Mouse (Mus musculus): ENCODE measurements around the gene Ins2. TPM values are rescaled to one million over a fixed set of nuclear protein-coding genes. Genes with fewer than 3 reads are reported as not detected.

The Ins2 gene
- polyA plus RNA-seq, 1 experiment from 2014 or later, result not detected

- H3K36me3 ChIP-seq (ENCODE audit: insufficient read depth, low read length), result no peaks in the 10 kb centered on the region
- WGBS, result 51% methylated on average over 5 of the region's 5 CpGs
- H3K4me1 ChIP-seq (replicated peaks; ENCODE audit: insufficient read depth, low read length), result no peaks in the 10 kb centered on the region
- ATAC-seq (replicated peaks; ENCODE audit: low FRiP score, low read depth), result no peak
- H3K9me3 ChIP-seq (replicated peaks; ENCODE audit: low read length), result no peaks in the 10 kb centered on the region
- no peak overlapping the region for H3K4me2 ChIP-seq (ENCODE audit: low read length)
- DNase-seq (ENCODE audit: low spot score), result no peak
- H3K27me3 ChIP-seq (ENCODE audit: insufficient read depth, low read length), result no peaks in the 10 kb centered on the region
- H3K4me3 ChIP-seq (replicated peaks; ENCODE audit: low read depth, low read length), result no peak overlapping the region
- no peak overlapping the region for H3K27ac ChIP-seq
- no peak overlapping the region for H3K9ac ChIP-seq (ENCODE audit: low read depth, low read length)
- no peak for TF ChIP-seq CTCF (IDR thresholded peaks at IDR 0.05; ENCODE audit: low read depth)
Measured at GRCm38 (mm10) chr7:142645045-142645444, 98.1 kb downstream of the Ins2 start.

DNA sequence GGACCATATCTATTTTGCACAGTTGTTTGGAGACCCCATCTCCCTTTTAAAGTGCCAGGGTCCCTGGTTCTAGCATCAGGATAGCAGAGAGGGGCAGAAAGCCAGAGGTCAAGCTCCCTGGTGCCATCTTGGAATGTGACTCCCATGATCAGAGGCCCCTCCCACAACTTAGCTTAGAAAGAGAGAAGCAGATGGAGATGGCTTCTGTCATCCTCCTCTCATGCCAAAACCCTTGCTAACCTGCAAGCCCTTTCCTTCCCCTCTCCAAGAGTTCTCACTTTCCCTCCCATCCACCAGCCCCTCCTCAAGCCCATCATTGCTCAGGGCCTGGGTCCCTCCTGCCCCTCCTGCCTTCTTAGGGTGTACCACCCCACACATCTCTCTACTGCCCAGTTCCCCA, 107.0 kb downstream of the Ins2 start:
- no peak overlapping the region for H3K4me3 ChIP-seq (replicated peaks; ENCODE audit: low read depth, low read length)
- H3K27ac ChIP-seq, result no peak overlapping the region
- H3K36me3 ChIP-seq (ENCODE audit: insufficient read depth, low read length), result no peaks in the 10 kb centered on the region
- H3K27me3 ChIP-seq (ENCODE audit: insufficient read depth, low read length), result no peaks in the 10 kb centered on the region
- no peaks in the 10 kb centered on the region for H3K4me1 ChIP-seq (replicated peaks; ENCODE audit: insufficient read depth, low read length)
- H3K4me2 ChIP-seq (ENCODE audit: low read length), result no peak overlapping the region
- H3K9me3 ChIP-seq (replicated peaks; ENCODE audit: low read length), result no peaks in the 10 kb centered on the region
- no peak for ATAC-seq (replicated peaks; ENCODE audit: low FRiP score, low read depth)
- no peak for TF ChIP-seq CTCF (IDR thresholded peaks at IDR 0.05; ENCODE audit: low read depth)
- no peak overlapping the region for H3K9ac ChIP-seq (ENCODE audit: low read depth, low read length)
- DNase-seq (ENCODE audit: low spot score), result no peak

DNA sequence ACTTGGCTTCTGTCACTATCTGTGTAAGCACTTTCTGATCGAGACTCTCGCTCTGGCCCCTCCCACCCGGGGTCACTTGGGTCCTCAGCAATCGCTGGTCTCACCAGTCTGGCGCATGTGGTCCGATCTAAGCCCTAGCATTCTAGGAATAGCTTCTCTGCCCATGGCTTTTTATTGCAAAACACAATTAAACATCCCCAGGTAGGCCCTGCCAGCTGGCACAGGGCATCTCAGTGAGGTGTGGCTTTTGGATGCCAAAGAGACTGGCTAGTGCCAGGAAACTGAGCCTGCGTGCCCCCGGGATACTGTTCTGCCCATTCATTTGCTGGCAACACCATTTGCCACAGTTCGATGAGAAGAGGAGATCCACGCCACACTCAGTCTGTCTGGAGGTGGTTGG, 112.5 kb downstream of the Ins2 start:
- DNase-seq (ENCODE audit: low spot score) (no peak), ATAC-seq (replicated peaks; ENCODE audit: low FRiP score, low read depth) (no peak)
- no peak for TF ChIP-seq CTCF (IDR thresholded peaks at IDR 0.05; ENCODE audit: low read depth)
- H3K27ac ChIP-seq, result no peak overlapping the region
- H3K9ac ChIP-seq (ENCODE audit: low read depth, low read length), result no peak overlapping the region
- H3K36me3 ChIP-seq (ENCODE audit: insufficient read depth, low read length), result no peaks in the 10 kb centered on the region
- H3K27me3 ChIP-seq (ENCODE audit: insufficient read depth, low read length), result no peaks in the 10 kb centered on the region
- H3K4me2 ChIP-seq (ENCODE audit: low read length), result no peak overlapping the region
- WGBS, result 77% methylated on average over 10 of the region's 10 CpGs
- no peak overlapping the region for H3K4me3 ChIP-seq (replicated peaks; ENCODE audit: low read depth, low read length)
- H3K9me3 ChIP-seq (replicated peaks; ENCODE audit: low read length), result no peaks in the 10 kb centered on the region
- no peaks in the 10 kb centered on the region for H3K4me1 ChIP-seq (replicated peaks; ENCODE audit: insufficient read depth, low read length)

- Histone ChIP-seq H3K9ac (ENCODE audit: low read depth, low read length) (no peak overlapping the region), H3K27me3 (ENCODE audit: insufficient read depth, low read length) (no peaks in the 10 kb centered on the region), H3K9me3 (replicated peaks; ENCODE audit: low read length) (no peaks in the 10 kb centered on the region), H3K4me3 (replicated peaks; ENCODE audit: low read depth, low read length) (no peak overlapping the region), H3K4me2 (ENCODE audit: low read length) (no peak overlapping the region), H3K27ac (no peak overlapping the region), H3K4me1 (replicated peaks; ENCODE audit: insufficient read depth, low read length) (no peaks in the 10 kb centered on the region), H3K36me3 (ENCODE audit: insufficient read depth, low read length) (no peaks in the 10 kb centered on the region)
- ATAC-seq (replicated peaks; ENCODE audit: low FRiP score, low read depth) (no peak), DNase-seq (ENCODE audit: low spot score) (no peak)
- 79% methylated on average over 6 of the region's 6 CpGs for WGBS
- no peak for TF ChIP-seq CTCF (IDR thresholded peaks at IDR 0.05; ENCODE audit: low read depth)
Measured at GRCm38 (mm10) chr7:142629806-142630205, 113.4 kb downstream of the Ins2 start.

MicroRNAs within 50 kb of the gene (microRNA counts, 519-probe panel; counts per million panel counts)
- microRNA mmu-miR-483, result 330 counts per million, percentile 68 among the panel's probes with 10 or more counts

Small RNAs within 50 kb of the gene (microRNA-seq; reads per million reads assigned to microRNA genes)
- gene Mir483, result 396 reads per million, percentile 70 among the genes with 10 or more reads in this experiment

Other genes with a start within 250 kb of the Ins2 start
- gene Tnnt3, start 244.5 kb downstream of the Ins2 start, polyA plus RNA-seq (2015; fragmentation: Nextera tagmentation; extraction: Ambion mirVana), result 3.4 TPM in 2 replicates
- 21.3 and 22.6 TPM in 2 replicates for gene Mrpl23, start 210.7 kb downstream of the Ins2 start, polyA plus RNA-seq (2015; fragmentation: Nextera tagmentation; extraction: Ambion mirVana)
- gene Igf2, start 76.6 kb downstream of the Ins2 start, polyA plus RNA-seq (2015; fragmentation: Nextera tagmentation; extraction: Ambion mirVana), result 297 and 337 TPM in 2 replicates
- not detected in 2 replicates for gene Gm49394, start 73.4 kb downstream of the Ins2 start, polyA plus RNA-seq (2015; fragmentation: Nextera tagmentation; extraction: Ambion mirVana)
- 0.20 and 0.57 TPM in 2 replicates for gene Th, start 187.7 kb upstream of the Ins2 start, polyA plus RNA-seq (2015; fragmentation: Nextera tagmentation; extraction: Ambion mirVana)
- gene Ascl2, start 225.9 kb upstream of the Ins2 start, polyA plus RNA-seq (2015; fragmentation: Nextera tagmentation; extraction: Ambion mirVana), result 0.60 and 1.2 TPM in 2 replicates